Mouse (Mus musculus) lung, adult 18-20 months (tissue): ENCODE results near the gene Cdk8.

ENCODE experiments used
- DNase-seq, 2 experiments: peaks; one replicate each; pipeline ENCODE4 v3.0.0; 2022; ENCODE audit warnings: mixed read lengths in 2 of 2

Cdk8 gene

DNA sequence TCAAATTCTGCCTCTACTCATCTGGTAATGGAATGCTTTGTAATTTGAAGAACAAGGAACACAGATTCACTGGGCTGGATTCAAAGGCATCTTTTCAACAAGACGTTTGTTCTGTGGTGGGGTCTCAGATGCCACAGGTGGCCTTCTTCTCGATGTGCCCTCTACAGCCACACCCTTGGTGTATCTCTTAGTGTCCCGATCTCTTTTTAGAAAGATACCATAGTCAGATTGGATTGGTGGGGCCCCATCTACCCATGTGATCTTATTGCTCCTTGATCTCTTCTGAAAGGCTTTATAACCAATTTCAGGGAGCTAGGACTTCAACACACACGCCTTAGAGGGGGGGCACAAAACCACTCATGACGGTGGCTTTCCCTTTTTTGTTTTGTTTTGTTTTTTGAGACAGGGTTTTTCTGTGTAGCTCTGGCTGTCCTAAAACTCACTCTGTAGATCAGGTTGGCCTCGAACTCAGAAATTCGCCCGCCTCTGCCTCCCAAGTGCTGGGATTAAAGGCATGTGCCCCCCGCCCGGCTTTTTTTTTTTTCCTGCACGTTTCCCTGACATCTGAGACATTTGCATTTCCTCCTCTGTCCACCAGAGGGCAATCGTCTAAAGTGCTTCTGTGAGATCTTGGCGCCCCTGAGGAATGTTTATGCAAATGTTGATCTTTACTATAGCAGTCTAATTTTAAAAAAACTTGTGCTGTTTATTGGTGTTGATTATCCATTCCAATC is 99.2 kb downstream of the Cdk8 start:
- peak; percentile 11 to 50 for DNase-seq

DNA sequence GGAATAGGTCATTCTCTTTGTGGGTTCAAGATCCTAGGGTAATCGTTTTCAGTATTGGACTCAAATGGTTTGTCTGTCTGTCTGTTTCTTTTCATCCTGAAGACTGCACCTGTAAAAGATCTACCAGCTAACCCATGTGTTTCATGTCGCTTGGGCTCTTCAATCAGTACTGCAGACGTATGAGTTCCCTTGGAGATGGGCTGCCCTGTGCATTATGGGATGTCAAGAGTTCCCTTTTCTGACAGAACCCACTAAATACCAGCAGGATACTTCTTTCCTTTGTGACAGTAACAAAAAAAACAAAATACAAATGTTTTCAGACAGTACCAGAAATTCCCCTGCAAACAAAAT is 99.7 kb downstream of the Cdk8 start:
- DNase-seq = no peak

DNA sequence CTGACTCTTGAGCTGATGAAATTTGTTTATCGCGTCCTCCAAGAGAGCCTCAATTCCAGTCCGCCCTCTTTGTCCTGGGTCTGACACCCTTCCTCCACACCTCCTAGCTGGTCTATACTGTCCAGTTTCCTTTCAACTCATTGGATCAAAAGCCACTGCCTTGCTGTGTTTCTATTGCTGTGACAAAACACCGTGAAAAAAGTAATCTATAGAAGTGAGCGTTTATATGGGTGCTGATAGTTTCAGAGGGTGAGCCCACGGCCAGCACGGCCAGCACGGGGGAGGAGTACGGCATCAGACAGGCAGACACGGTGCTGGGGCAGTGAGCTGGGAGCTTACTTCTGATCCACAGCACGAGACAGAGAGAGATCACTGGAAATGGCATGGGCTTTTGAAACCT is 100.1 kb downstream of the Cdk8 start:
- DNase-seq = no peak

DNA sequence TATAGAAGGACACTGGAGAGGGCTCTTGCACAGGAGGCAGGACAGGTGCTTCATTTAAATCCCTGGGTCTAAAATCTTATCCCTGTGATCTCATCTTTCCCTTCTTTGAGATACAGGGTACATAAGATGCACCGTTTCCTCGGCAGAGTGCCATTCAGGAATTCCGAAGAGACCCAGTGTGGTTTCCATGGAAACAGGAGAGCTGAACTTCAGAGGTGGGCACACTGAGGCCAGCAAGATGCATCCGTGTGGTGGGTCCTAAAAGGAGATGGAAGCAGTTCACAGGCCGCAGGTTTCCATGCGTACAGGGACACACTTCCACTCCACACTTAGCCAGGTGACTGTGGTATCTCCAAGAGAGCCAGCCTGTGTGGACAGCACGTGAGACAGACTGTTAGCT is 101.5 kb downstream of the Cdk8 start:
- DNase-seq = no peak

DNA sequence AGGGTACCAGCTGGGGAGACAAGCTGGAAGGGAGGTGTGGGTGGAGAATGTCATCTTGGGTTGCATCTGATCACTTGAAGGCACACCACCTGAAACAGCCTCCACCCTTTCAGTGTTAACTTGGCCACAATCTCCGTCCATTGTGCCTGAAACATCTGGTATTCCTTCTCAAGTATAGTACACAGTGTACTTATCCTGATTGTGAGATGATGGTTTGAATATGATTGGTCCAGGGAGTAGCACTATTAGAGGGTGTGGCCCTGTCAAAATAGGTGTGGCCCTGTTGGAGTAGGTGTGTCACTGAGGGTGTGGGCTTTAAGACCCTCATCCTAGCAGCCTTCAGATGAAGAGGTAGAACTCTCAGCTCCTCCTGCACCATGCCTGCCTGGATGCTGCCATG is 103.4 kb downstream of the Cdk8 start:
- no peak for DNase-seq

DNA sequence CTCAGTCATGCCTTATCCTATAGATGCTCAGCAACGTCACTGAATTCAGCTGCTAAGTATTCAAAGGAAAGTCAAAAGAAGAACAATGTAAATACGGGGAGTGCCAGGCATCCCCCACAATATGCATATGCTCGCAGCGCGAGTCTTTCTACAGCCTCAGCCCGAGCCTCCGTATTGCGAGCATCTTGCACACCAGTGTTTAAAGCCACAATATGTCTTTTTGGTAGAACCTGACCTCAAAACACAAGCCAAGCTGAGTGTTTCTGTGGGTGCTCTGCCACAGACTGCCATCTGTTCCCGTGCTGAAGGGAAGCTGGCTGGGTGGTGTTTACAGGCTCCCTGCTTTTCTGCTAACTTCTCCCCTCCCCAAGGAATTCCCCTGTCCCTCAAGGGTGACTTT is 107.0 kb downstream of the Cdk8 start:
- no peak for DNase-seq

DNA sequence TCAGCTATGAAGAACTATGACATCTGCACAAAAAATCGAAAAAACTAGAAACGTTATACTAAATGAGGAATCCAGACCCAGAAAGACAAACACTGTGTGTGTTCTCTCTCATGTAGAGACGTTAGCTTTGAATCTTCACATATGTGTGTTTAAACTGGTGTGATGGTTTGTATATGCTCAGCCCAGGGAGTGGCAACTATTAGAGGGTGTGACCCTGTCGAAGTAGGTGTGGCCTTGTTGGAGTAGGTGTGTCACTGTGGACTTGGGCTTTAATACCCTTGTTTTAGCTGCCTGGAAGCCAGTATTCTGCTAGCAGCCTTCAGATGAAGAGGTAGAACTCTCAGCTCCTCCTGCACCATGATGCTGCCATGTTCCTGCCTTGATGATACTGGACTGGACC is 109.0 kb downstream of the Cdk8 start:
- DNase-seq = no peak

DNA sequence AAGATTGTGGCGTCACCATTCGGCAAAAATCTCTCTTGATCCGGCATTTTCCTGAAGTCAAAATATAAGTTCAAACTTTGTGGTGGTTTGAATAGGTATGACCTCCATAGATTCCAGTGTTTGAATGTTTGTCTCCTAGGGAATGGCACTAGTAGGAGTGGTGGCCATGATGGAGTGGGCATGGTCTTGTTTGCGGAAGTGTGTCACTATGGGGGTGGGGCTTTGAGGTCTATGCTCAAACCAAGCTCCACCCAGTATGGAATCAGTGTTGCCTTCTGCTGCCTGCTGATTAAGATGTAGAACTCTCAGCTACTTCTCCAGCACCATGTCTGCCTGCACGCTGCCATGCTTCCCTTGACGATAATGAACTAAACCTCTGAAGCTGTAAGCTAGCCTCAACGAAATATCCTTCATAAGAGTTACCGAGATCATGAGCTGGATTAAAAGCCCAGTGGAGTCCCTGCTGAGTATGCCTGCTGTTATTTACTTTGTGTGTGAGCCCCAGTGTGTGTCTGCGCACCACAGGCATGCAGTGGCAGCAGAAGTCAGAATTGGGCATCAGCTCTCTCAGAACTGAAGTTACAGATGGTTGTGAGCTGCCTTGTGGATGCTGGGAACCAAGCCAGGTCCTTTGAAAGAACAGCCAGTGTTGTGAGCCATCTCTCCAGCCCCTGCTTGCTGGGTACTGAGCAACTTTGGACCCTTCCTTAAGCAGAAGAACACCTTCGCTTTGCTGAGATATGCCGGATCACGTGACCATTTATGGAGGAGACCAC is 114.1 kb downstream of the Cdk8 start:
- DNase-seq = no peak

DNA sequence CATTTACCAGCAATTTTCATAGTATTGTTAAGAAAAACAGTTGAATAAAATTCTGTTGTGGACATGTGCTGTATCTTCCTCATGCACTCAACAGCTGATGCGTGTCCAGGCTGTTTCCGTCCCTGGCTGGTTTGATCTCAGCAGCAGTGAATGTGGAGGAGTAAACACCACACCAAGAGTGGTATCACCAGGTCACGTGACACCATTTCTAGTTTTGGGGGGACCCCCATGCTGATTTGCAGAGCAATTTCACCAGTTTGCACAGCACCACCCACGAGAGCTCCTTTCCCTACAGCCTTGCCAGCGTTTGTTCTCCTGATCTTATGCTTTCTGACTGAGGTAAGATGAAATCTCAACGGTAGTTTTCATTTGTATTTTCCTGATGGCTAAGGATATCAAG is 116.1 kb downstream of the Cdk8 start:
- DNase-seq = no peak

DNA sequence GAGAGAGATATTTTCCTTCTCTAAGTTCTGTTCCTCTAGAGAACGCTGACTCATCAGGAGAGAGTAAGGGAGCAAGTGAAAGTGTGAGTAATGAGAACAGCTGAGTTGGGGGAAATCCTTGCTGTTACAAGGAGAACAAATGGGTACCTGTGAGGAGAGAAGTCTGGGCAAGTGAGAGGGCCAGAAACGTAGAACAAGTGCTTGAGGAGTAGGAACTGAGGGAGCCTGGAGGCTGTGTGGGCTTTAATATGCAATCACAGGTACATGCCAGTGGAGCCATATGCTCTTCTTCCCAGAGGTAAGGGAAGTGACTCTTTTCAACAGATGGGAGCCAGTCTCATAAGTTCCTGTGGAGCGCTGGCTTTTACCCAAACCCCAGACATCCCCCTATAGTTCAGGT is 118.2 kb downstream of the Cdk8 start:
- DNase-seq = no peak

DNA sequence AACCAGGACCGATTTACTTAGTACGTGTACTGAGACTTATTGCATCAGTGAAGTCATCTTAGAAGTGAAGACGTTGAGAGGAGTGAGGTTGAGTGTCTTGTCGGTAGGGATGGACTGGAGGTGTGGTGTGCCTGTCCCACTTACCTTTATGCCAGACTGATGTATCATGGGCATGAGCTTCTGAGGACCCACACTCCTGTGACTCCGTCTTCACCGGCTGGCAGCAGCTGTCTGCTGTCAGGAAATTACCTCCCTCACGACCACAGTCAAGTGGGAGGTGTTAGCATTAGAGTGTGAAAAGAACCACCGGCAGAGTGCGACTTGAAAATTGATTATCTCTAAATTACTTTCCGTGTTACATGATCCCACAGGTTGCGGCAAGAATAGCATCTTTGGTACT is 119.8 kb downstream of the Cdk8 start:
- DNase-seq = no peak

DNA sequence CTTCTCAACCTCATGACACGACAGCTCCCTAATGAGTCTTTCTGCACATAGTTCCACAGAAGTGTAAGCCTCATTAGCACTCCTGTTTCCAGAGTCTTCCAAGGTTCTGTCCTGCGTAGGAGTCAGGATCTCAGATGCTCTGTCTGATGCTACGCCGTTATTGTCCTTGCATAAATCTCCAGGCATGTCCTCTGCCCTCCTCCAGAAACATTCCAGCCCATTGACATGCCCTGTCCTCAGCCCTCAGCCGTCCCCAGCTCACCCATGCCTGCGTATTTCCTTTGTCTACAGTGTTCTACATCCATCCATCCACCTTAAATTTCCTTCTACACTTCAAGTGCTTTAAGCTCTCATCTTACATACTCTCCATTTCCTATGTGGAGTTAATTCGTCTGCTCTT is 121.0 kb downstream of the Cdk8 start:
- no peak for DNase-seq
